Mouse (Mus musculus) olfactory bulb, adult 2 months (tissue): ENCODE results near the gene Mapk12.
A peak's percentile ranks its signal among the peaks of the same experiment; 100 is the strongest.

Experiments used
- CTCF ChIP-seq: fragments of 200-500 bp; IDR thresholded peaks from 2 replicates; pipeline ENCODE4 v1.5.1; 2012; ENCODE audit warnings: low read depth, mild to moderate bottlenecking, low read length, moderate library complexity; ENCODE audit not compliant: insufficient read depth
- POLR2A ChIP-seq: fragments of 200-500 bp; IDR thresholded peaks from 2 replicates; pipeline ENCODE4 v1.6.1; 2012; ENCODE audit warnings: mild to moderate bottlenecking, low read depth, low read length, moderate library complexity; ENCODE audit not compliant: insufficient read depth

DNA sequence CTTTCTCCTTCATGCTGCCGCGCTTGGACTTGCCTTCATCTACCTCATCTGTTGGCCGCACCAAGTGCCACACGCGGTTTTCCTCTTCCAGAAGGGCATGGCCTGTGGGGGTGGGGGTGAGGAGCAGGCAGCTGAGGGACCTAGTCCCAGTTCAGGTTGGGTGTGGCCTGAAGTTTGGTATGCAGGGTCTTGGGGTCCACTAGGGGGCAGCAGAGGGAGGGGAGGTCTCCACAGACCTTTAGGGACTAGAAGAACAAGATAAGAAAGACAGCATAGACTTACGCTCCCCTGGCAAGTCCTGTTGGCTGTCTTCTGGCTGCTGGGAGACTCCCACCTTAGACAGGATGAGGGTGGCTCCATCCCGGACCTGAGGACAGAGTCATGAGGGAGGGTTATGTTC is 17.5 kb upstream of the Mapk12 start:
- TF ChIP-seq CTCF, result 0 out of 2 replicates have a peak, but pooled peaks have one; percentile 40
- no peak for TF ChIP-seq POLR2A
